Mouse (Mus musculus): ENCODE results near the gene Uqcr11.

DNA sequence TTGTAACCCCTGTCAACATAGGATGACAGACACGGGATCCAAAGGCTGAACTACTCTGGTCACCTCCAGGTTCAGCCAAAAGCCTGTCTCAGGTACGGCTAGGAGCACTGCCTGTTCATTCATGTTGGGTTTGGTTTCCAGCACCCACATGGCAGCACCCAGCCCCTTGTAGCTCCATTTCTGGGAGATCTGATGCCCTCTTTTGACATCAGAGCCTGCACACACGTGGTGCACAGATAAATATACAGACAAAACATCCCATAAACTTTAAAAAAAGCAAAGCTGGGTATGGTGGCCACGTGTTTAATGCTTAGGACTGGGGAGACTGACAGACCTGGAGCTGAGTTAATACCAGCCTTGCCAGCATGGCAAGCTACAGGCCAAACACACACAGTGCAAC, 1.3 kb upstream of the Uqcr11 start:
- TF ChIP-seq CTCF (IDR thresholded peaks at IDR 0.05; ENCODE audit: control insufficient read depth, insufficient read depth, insufficient read length) (no peak), MAX (IDR thresholded peaks at IDR 0.05) (no peak), USF1 (IDR thresholded peaks at IDR 0.05; ENCODE audit: low read depth) (no peak)

Measured in C2C12 (cell line).